Mouse (Mus musculus) liver, embryonic 16.5 days (tissue): ENCODE results near the gene Spata19. TPM values are rescaled to one million over a fixed set of nuclear protein-coding genes. Genes with fewer than 3 reads are reported as not detected.

Experiments
- ATAC-seq: fragments of 200-750 bp; cut with Nextera tagmentation; 2 replicates; pipeline ENCODE4 v1.8.0; 2017; ENCODE audit warnings: low read depth, mild to moderate bottlenecking, moderate number of reproducible peaks, moderate library complexity
- H3K27ac ChIP-seq: fragments of 300-500 bp; sonication (generic); 2 replicates; pipeline ENCODE4 v1.5.1; 2014; ENCODE audit warnings: mild to moderate bottlenecking, low read length
- H3K27me3 ChIP-seq: fragments of 300-500 bp; sonication (generic); 2 replicates; pipeline ENCODE4 v1.6.1; 2014; ENCODE audit warnings: low read depth, low read length, mixed read lengths; ENCODE audit not compliant: control insufficient read depth, insufficient read depth
- H3K36me3 ChIP-seq: fragments of 300-500 bp; sonication (generic); 2 replicates; pipeline ENCODE4 v1.6.1; 2014; ENCODE audit warnings: mild to moderate bottlenecking; ENCODE audit not compliant: control insufficient read depth, insufficient read depth
- H3K4me1 ChIP-seq: fragments of 300-500 bp; sonication (generic); 2 replicates; pipeline ENCODE4 v1.6.1; 2014; ENCODE audit warnings: low read depth, low read length, mixed read lengths; ENCODE audit not compliant: control insufficient read depth
- H3K4me2 ChIP-seq: fragments of 300-500 bp; sonication (generic); 2 replicates; pipeline ENCODE4 v1.6.1; 2014; ENCODE audit warnings: low read depth, low read length, mixed read lengths
- H3K4me3 ChIP-seq: fragments of 300-500 bp; sonication (generic); 2 replicates; pipeline ENCODE4 v1.5.1; 2014; ENCODE audit warnings: low read depth, mild to moderate bottlenecking, low read length
- H3K9ac ChIP-seq: fragments of 300-500 bp; sonication (generic); 2 replicates; pipeline ENCODE4 v1.6.1; 2014; ENCODE audit warnings: low read depth, low read length
- H3K9me3 ChIP-seq: fragments of 300-500 bp; sonication (generic); replicated peaks from 2 replicates; pipeline ENCODE4 v1.6.1; 2016; ENCODE audit warnings: low read length; ENCODE audit not compliant: control insufficient read depth
- WGBS: fragments of 180-500 bp; shearing (Covaris S2); extraction: QIAGEN DNeasy Blood & Tissue Kit; methylation state at CpG from one replicate; pipeline ENCODE4 v1.1.7; 2014; ENCODE audit not compliant: insufficient replicate concordance; 5-methylcytosine and 5-hydroxymethylcytosine counted together
- polyA plus RNA-seq: library from polyadenylated mRNA; unstranded; fragments of >200 nt; fragmentation: Nextera tagmentation; extraction: Ambion mirVana; gene quantifications from 2 replicates; pipeline ENCODE4 v1.2.1, GENCODE M21; 2015

The Spata19 gene
- polyA plus RNA-seq, 1 experiment from 2014 or later = not detected

- no peak overlapping the region for H3K4me2 ChIP-seq
- no peak for ATAC-seq
- H3K9me3 ChIP-seq = no peaks in the 10 kb centered on the region
- no peaks in the 10 kb centered on the region for H3K36me3 ChIP-seq
- no peak overlapping the region for H3K4me3 ChIP-seq
- H3K4me1 ChIP-seq = no peaks in the 10 kb centered on the region
- no peak overlapping the region for H3K9ac ChIP-seq
- no peak overlapping the region for H3K27ac ChIP-seq
- whole genome bisulfite sequencing = 6% methylated on average over 11 of the region's 11 CpGs
- H3K27me3 ChIP-seq = no peaks in the 10 kb centered on the region
Observed at GRCm38 (mm10) chr9:27414058-27414460, 17.5 kb downstream of the Spata19 start.

DNA sequence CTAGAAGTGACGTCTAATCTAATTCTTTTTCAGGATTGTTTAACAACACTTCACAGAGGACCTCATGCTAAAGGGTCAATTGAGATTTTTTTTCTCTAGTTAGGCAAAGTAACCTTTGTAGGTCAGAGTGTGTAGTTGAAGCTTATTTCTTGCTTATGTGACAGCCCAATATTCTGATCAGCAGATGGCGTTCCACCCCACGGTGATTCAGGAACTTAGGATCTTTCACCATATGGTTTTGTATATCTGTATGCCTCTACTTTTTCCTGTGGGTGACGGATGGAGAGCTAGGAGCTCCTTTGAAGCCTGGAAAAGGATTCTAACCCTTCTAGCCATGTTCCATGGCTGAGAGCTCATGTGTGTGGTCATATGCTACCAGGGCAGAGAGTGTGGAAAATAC lies 27.9 kb downstream of the Spata19 start:
- H3K4me1 ChIP-seq = no peaks in the 10 kb centered on the region
- ATAC-seq = no peak
- no peak overlapping the region for H3K27ac ChIP-seq
- no peak overlapping the region for H3K9ac ChIP-seq
- H3K27me3 ChIP-seq = no peaks in the 10 kb centered on the region
- no peaks in the 10 kb centered on the region for H3K9me3 ChIP-seq
- WGBS = 53% methylated on average over 4 of the region's 4 CpGs
- no peak overlapping the region for H3K4me3 ChIP-seq
- no peak overlapping the region for H3K4me2 ChIP-seq
- H3K36me3 ChIP-seq = no peaks in the 10 kb centered on the region

DNA sequence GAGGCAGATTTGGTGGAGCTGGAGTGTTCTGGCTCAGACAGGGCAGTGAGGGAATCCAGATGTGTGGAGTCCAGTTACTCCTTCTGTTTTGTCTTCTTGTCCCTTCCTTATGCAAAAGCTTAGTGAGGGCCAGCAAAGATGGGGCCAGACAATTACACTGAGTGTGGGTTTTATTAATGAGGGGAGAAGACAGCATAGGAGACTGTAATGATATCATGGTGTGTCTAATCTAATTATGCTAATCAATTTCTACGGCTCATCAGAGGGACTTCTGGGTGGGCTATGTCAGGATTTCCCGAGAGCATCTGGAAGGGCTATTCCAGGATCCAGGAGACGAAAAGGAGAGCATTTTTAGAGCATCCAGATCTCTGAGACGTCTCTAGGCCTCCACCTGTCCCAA lies 32.0 kb downstream of the Spata19 start:
- Histone ChIP-seq H3K4me2 (no peak overlapping the region), H3K36me3 (no peaks in the 10 kb centered on the region), H3K4me3 (no peak overlapping the region), H3K9ac (no peak overlapping the region), H3K27me3 (no peaks in the 10 kb centered on the region), H3K27ac (no peak overlapping the region), H3K4me1 (no peaks in the 10 kb centered on the region), H3K9me3 (no peaks in the 10 kb centered on the region)
- WGBS = 29% methylated on average over 4 of the region's 4 CpGs
- ATAC-seq = no peak

- Histone ChIP-seq H3K4me1 (no peaks in the 10 kb centered on the region), H3K9me3 (no peaks in the 10 kb centered on the region), H3K9ac (no peak overlapping the region), H3K4me3 (no peak overlapping the region), H3K36me3 (no peaks in the 10 kb centered on the region), H3K27me3 (no peaks in the 10 kb centered on the region), H3K27ac (no peak overlapping the region), H3K4me2 (no peak overlapping the region)
- 61% methylated on average over 7 of the region's 7 CpGs for WGBS
- ATAC-seq = no peak
Observed at GRCm38 (mm10) chr9:27433301-27433700, 36.7 kb downstream of the Spata19 start.

- Histone ChIP-seq H3K4me3 (no peak overlapping the region), H3K27ac (no peak overlapping the region)
- 52% methylated on average over 9 of the region's 9 CpGs for WGBS
Observed at GRCm38 (mm10) chr9:27435936-27436335, 39.3 kb downstream of the Spata19 start.

DNA sequence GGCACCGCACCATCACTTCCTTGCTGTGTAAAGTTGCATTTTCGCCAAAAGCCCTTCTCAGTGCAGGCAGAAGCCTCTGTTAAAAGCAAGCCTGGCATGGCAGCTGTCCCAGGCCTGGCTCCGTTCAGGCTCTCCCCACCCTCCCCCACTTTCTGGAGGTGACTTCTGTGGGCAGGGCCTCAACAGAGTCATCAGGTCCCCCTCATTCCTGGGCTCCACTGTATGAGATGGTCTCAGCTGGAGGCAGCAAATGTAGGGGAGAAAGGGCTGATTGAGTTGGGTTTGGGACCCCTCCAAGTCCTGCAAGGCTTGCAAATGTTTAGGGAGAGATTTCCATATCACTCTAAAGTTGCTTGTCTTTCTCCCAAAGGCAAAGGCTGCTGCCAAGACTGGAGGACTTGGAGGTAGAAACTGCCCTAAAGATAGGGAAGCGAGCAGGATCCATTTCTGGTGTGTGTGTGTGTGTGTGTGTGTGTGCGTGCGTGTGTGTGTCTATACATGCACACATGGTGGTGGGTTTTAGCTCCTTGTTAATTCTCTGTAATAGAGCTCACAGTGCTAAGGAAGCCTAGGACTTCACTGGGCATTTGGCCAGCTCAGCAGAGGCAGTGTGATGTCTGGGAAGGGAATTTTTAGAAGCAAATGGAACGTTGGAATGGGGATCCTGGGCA lies 40.9 kb downstream of the Spata19 start:
- Histone ChIP-seq H3K4me1 (no peaks in the 10 kb centered on the region), H3K27ac (no peak overlapping the region), H3K27me3 (no peaks in the 10 kb centered on the region), H3K4me3 (no peak overlapping the region), H3K9ac (no peak overlapping the region), H3K4me2 (no peak overlapping the region), H3K36me3 (no peaks in the 10 kb centered on the region), H3K9me3 (no peaks in the 10 kb centered on the region)
- ATAC-seq = no peak
- WGBS = 56% methylated on average over 7 of the region's 7 CpGs

More at GRCm38 (mm10) chr9:27435936-27436335, 39.3 kb downstream of the Spata19 start:
- ATAC-seq = no peak
- no peaks in the 10 kb centered on the region for H3K9me3 ChIP-seq
- H3K4me1 ChIP-seq = no peaks in the 10 kb centered on the region
- no peak overlapping the region for H3K9ac ChIP-seq
- H3K36me3 ChIP-seq = no peaks in the 10 kb centered on the region
- no peak overlapping the region for H3K4me2 ChIP-seq
- no peaks in the 10 kb centered on the region for H3K27me3 ChIP-seq

- Histone ChIP-seq H3K9me3 (no peaks in the 10 kb centered on the region), H3K9ac (no peak overlapping the region), H3K4me1 (no peaks in the 10 kb centered on the region), H3K4me2 (no peak overlapping the region), H3K27ac (no peak overlapping the region), H3K4me3 (no peak overlapping the region), H3K27me3 (no peaks in the 10 kb centered on the region), H3K36me3 (no peaks in the 10 kb centered on the region)
- no peak for ATAC-seq
- 47% methylated on average over 9 of the region's 9 CpGs for WGBS
Observed at GRCm38 (mm10) chr9:27449780-27450422, 53.3 kb downstream of the Spata19 start.

Other genes starting within 250 kb of the Spata19 start
- 2.9 and 3.0 TPM in 2 replicates for gene Jam3, start 241.4 kb upstream of the Spata19 start, polyA plus RNA-seq
- 0.06 and 0.08 TPM in 2 replicates for gene Igsf9b, start 97.6 kb upstream of the Spata19 start, polyA plus RNA-seq